Mouse (Mus musculus) stomach, embryonic 15.5 days (tissue): ENCODE measurements around the gene Pcca. TPM values are rescaled to one million over a fixed set of nuclear protein-coding genes. Genes with fewer than 3 reads are reported as not detected.

Experiments
- ATAC-seq: fragments of 200-750 bp; cut with Nextera tagmentation; 2 replicates; pipeline ENCODE4 v1.8.0; 2017; ENCODE audit warnings: low read depth, moderate number of reproducible peaks, moderate TSS enrichment; ENCODE audit not compliant: insufficient read depth, low FRiP score
- H3K27ac ChIP-seq: fragments of 300-500 bp; sonication (generic); 2 replicates; pipeline ENCODE4 v1.5.1; 2015; ENCODE audit warnings: mild to moderate bottlenecking, inconsistent platforms
- H3K27me3 ChIP-seq: fragments of 300-500 bp; sonication (generic); replicated peaks from 2 replicates; pipeline ENCODE4 v1.6.1; 2015; ENCODE audit warnings: inconsistent platforms
- H3K36me3 ChIP-seq: fragments of 300-500 bp; sonication (generic); 2 replicates; pipeline ENCODE4 v1.6.1; 2015; ENCODE audit warnings: inconsistent platforms
- H3K4me1 ChIP-seq: fragments of 300-500 bp; sonication (generic); 2 replicates; pipeline ENCODE4 v1.6.1; 2015; ENCODE audit warnings: inconsistent platforms
- H3K4me2 ChIP-seq: fragments of 300-500 bp; sonication (generic); 2 replicates; pipeline ENCODE4 v1.6.1; 2015; ENCODE audit warnings: mild to moderate bottlenecking, inconsistent platforms
- H3K4me3 ChIP-seq: fragments of 300-500 bp; sonication (generic); replicated peaks from 2 replicates; pipeline ENCODE4 v1.5.1; 2015; ENCODE audit warnings: inconsistent platforms
- H3K9ac ChIP-seq: fragments of 300-500 bp; sonication (generic); 2 replicates; pipeline ENCODE4 v1.6.1; 2015; ENCODE audit warnings: inconsistent platforms
- H3K9me3 ChIP-seq: fragments of 300-500 bp; sonication (generic); 2 replicates; pipeline ENCODE4 v1.6.1; 2016; ENCODE audit warnings: inconsistent platforms
- WGBS: fragments of 180-500 bp; shearing (Covaris S2); methylation state at CpG from one replicate; pipeline ENCODE4 v1.1.7; 2015; 5-methylcytosine and 5-hydroxymethylcytosine counted together
- polyA plus RNA-seq: library from polyadenylated mRNA; unstranded; fragments of >200 nt; fragmentation: Nextera tagmentation; extraction: Ambion mirVana; gene quantifications from 2 replicates; pipeline ENCODE4 v1.2.1, GENCODE M21; 2015

The Pcca gene
- polyA plus RNA-seq, 1 experiment from 2014 or later = 19.2 TPM

GRCm38 (mm10) chr14:122871841-122872580 lies 337.9 kb downstream of the Pcca start:
- Histone ChIP-seq H3K36me3 (no peaks in the 10 kb centered on the region), H3K9me3 (no peaks in the 10 kb centered on the region), H3K27ac (no peak overlapping the region), H3K4me1 (no peaks in the 10 kb centered on the region), H3K27me3 (no peaks in the 10 kb centered on the region), H3K9ac (no peak overlapping the region), H3K4me2 (no peak overlapping the region), H3K4me3 (no peak overlapping the region)
- 49% methylated on average over 4 of the region's 4 CpGs for WGBS
- ATAC-seq = no peak

- Histone ChIP-seq H3K27me3 (no peaks in the 10 kb centered on the region), H3K4me3 (no peak overlapping the region), H3K27ac (no peak overlapping the region), H3K9ac (no peak overlapping the region), H3K9me3 (no peaks in the 10 kb centered on the region), H3K36me3 (no peaks in the 10 kb centered on the region), H3K4me1 (no peaks in the 10 kb centered on the region), H3K4me2 (no peak overlapping the region)
- 66% methylated on average over 6 of the region's 6 CpGs for WGBS
- no peak for ATAC-seq
Observed at GRCm38 (mm10) chr14:122872612-122873011, 338.5 kb downstream of the Pcca start.

- ATAC-seq = no peak
- Histone ChIP-seq H3K4me1 (no peaks in the 10 kb centered on the region), H3K27ac (no peak overlapping the region), H3K9me3 (no peaks in the 10 kb centered on the region), H3K9ac (no peak overlapping the region), H3K4me2 (no peak overlapping the region), H3K4me3 (no peak overlapping the region), H3K27me3 (no peaks in the 10 kb centered on the region), H3K36me3 (no peaks in the 10 kb centered on the region)
- 83% methylated on average over 8 of the region's 8 CpGs for WGBS
Observed at GRCm38 (mm10) chr14:122875056-122875455, 340.9 kb downstream of the Pcca start.

GRCm38 (mm10) chr14:122875636-122876035 lies 341.5 kb downstream of the Pcca start:
- no peak overlapping the region for H3K4me3 ChIP-seq
- H3K36me3 ChIP-seq = no peaks in the 10 kb centered on the region
- no peaks in the 10 kb centered on the region for H3K27me3 ChIP-seq
- no peak overlapping the region for H3K4me2 ChIP-seq
- H3K4me1 ChIP-seq = no peaks in the 10 kb centered on the region
- no peak overlapping the region for H3K9ac ChIP-seq
- no peak for ATAC-seq
- WGBS = 74% methylated on average over 6 of the region's 6 CpGs
- H3K9me3 ChIP-seq = no peaks in the 10 kb centered on the region
- H3K27ac ChIP-seq = no peak overlapping the region

GRCm38 (mm10) chr14:122876163-122876562 lies 342.0 kb downstream of the Pcca start:
- Histone ChIP-seq H3K4me3 (no peak overlapping the region), H3K27me3 (no peaks in the 10 kb centered on the region), H3K9ac (no peak overlapping the region), H3K4me2 (no peak overlapping the region), H3K27ac (no peak overlapping the region), H3K4me1 (no peaks in the 10 kb centered on the region), H3K36me3 (no peaks in the 10 kb centered on the region), H3K9me3 (no peaks in the 10 kb centered on the region)
- ATAC-seq = peak; percentile 77; the same call in 1 of the 2 replicates
- 2% methylated on average over 6 of the region's 6 CpGs for WGBS

- H3K9ac ChIP-seq = no peak overlapping the region
- no peak overlapping the region for H3K4me2 ChIP-seq
- WGBS = 72% methylated on average over 7 of the region's 7 CpGs
- no peaks in the 10 kb centered on the region for H3K27me3 ChIP-seq
- no peaks in the 10 kb centered on the region for H3K4me1 ChIP-seq
- no peak overlapping the region for H3K4me3 ChIP-seq
- no peaks in the 10 kb centered on the region for H3K36me3 ChIP-seq
- no peak overlapping the region for H3K27ac ChIP-seq
- H3K9me3 ChIP-seq = no peaks in the 10 kb centered on the region
- no peak for ATAC-seq
Observed at GRCm38 (mm10) chr14:122876723-122877122, 342.6 kb downstream of the Pcca start.

- no peak overlapping the region for H3K4me2 ChIP-seq
Observed at GRCm38 (mm10) chr14:122877787-122878186, 343.7 kb downstream of the Pcca start.

GRCm38 (mm10) chr14:122880291-122880690 lies 346.2 kb downstream of the Pcca start:
- no peak overlapping the region for H3K27ac ChIP-seq
- H3K4me1 ChIP-seq = 0 out of 2 replicates have a peak, but pooled peaks cover 9% of the 10 kb centered on the region
- no peaks in the 10 kb centered on the region for H3K27me3 ChIP-seq
- 77% methylated on average over 7 of the region's 7 CpGs for WGBS
- ATAC-seq = no peak
- no peak overlapping the region for H3K9ac ChIP-seq
- H3K4me2 ChIP-seq = no peak overlapping the region
- H3K4me3 ChIP-seq = no peak overlapping the region
- H3K9me3 ChIP-seq = no peaks in the 10 kb centered on the region
- H3K36me3 ChIP-seq = no peaks in the 10 kb centered on the region

More at GRCm38 (mm10) chr14:122877787-122878186, 343.7 kb downstream of the Pcca start:
- H3K36me3 ChIP-seq = no peaks in the 10 kb centered on the region
- 86% methylated on average over 3 of the region's 3 CpGs for WGBS
- H3K9me3 ChIP-seq = no peaks in the 10 kb centered on the region
- no peak overlapping the region for H3K9ac ChIP-seq
- no peaks in the 10 kb centered on the region for H3K27me3 ChIP-seq
- H3K4me1 ChIP-seq = 0 out of 2 replicates have a peak, but pooled peaks cover 3% of the 10 kb centered on the region
- H3K4me3 ChIP-seq = no peak overlapping the region
- ATAC-seq = no peak
- no peak overlapping the region for H3K27ac ChIP-seq

- Histone ChIP-seq H3K4me1 (0 out of 2 replicates have a peak, but pooled peaks cover 9% of the 10 kb centered on the region), H3K27me3 (no peaks in the 10 kb centered on the region), H3K27ac (no peak overlapping the region), H3K4me2 (no peak overlapping the region), H3K36me3 (0 out of 2 replicates have a peak, but pooled peaks cover 2% of the 10 kb centered on the region), H3K9me3 (no peaks in the 10 kb centered on the region), H3K9ac (no peak overlapping the region), H3K4me3 (no peak overlapping the region)
- no peak for ATAC-seq
- 79% methylated on average over 2 of the region's 2 CpGs for WGBS
Observed at GRCm38 (mm10) chr14:122881699-122882098, 347.6 kb downstream of the Pcca start.

GRCm38 (mm10) chr14:122882201-122882639 lies 348.1 kb downstream of the Pcca start:
- H3K4me1 ChIP-seq = 0 out of 2 replicates have a peak, but pooled peaks cover 9% of the 10 kb centered on the region
- no peak overlapping the region for H3K9ac ChIP-seq
- no peak for ATAC-seq
- 78% methylated on average over 9 of the region's 9 CpGs for WGBS
- H3K4me3 ChIP-seq = no peak overlapping the region
- H3K27ac ChIP-seq = no peak overlapping the region
- H3K36me3 ChIP-seq = 0 out of 2 replicates have a peak, but pooled peaks cover 2% of the 10 kb centered on the region
- H3K4me2 ChIP-seq = no peak overlapping the region
- no peaks in the 10 kb centered on the region for H3K27me3 ChIP-seq
- no peaks in the 10 kb centered on the region for H3K9me3 ChIP-seq

- WGBS = 76% methylated on average over 7 of the region's 7 CpGs
- H3K27ac ChIP-seq = no peak overlapping the region
- no peak overlapping the region for H3K9ac ChIP-seq
- no peak for ATAC-seq
- 0 out of 2 replicates have a peak, but pooled peaks cover 2% of the 10 kb centered on the region for H3K36me3 ChIP-seq
- no peaks in the 10 kb centered on the region for H3K9me3 ChIP-seq
- no peaks in the 10 kb centered on the region for H3K27me3 ChIP-seq
- H3K4me3 ChIP-seq = no peak overlapping the region
- no peak overlapping the region for H3K4me2 ChIP-seq
- 0 out of 2 replicates have a peak, but pooled peaks cover 9% of the 10 kb centered on the region for H3K4me1 ChIP-seq
Observed at GRCm38 (mm10) chr14:122882795-122883409, 348.8 kb downstream of the Pcca start.

GRCm38 (mm10) chr14:122883410-122883806 lies 349.3 kb downstream of the Pcca start:
- no peak for ATAC-seq
- 0 out of 2 replicates have a peak, but pooled peaks cover 2% of the 10 kb centered on the region for H3K36me3 ChIP-seq
- no peak overlapping the region for H3K4me3 ChIP-seq
- 0 out of 2 replicates have a peak, but pooled peaks cover 9% of the 10 kb centered on the region for H3K4me1 ChIP-seq
- H3K27me3 ChIP-seq = no peaks in the 10 kb centered on the region
- no peak overlapping the region for H3K27ac ChIP-seq
- H3K4me2 ChIP-seq = no peak overlapping the region
- WGBS = 71% methylated on average over 4 of the region's 4 CpGs
- no peak overlapping the region for H3K9ac ChIP-seq
- H3K9me3 ChIP-seq = no peaks in the 10 kb centered on the region
